21 mouse cellular contexts compared by ENCODE assay signal in the genomic region with DNA sequence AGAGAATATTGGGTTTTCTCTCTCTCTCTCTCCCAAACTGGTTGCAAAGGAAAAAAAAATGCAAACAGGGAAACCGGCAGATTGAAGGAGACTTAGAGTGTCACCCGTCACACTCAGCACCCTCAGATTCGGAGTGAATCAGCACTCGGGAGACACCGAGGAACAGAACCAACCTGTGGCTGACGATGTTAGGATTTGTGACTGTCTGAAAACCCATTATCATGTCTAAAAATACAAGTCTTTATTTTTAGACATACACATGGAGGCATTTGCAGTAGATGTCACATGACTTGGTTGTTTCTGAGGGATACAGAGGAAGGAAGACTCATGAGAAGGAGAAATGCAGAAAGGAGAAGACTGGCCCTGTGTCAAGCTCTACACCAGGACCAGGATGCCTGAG.
DNase-seq lines count a peak whose midpoint lies in the region; TF ChIP-seq lines count a peak whose summit lies in the region.
"Had no signal": no experiment of that assay in that cellular context is flagged by ENCODE, and none has a peak within 500 bp of the region (broad histone marks: within the 10 kb centered on the region; RNA-seq: fewer than 3 reads in every experiment).

No protein-coding gene starts in this region.

- no peak for TF ChIP-seq CTCF in bone marrow macrophage, adult 2 months (IDR thresholded peaks at IDR 0.05; ENCODE audit: low read depth, low read length)
- TF ChIP-seq CTCF in thymus, adult 2 months (IDR thresholded peaks at IDR 0.05; ENCODE audit: borderline replicate concordance, control insufficient read depth, extremely low read depth, insufficient read depth, low read length, poor library complexity) = no peak

- H3K27me3 ChIP-seq in myocyte (ENCODE audit: control insufficient read depth, insufficient read depth, insufficient read length) = no peaks in the 10 kb centered on the region
- no peaks in the 10 kb centered on the region for H3K27me3 ChIP-seq in thymus, adult 2 months (ENCODE audit: control insufficient read depth, insufficient read depth, low read length)
- H3K27me3 ChIP-seq: heart, embryonic 12.5 days; hindbrain, embryonic 15.5 days had no signal

- H3K79me2 ChIP-seq in myocyte (ENCODE audit: control insufficient read depth, insufficient read depth) = no peaks in the 10 kb centered on the region

- intact Hi-C loops in left cerebral cortex, postnatal 14 days (cut with DNase I) = loop anchor here (5.0 kb wide), 1 partner anchor 81 kb away; no protein-coding TSS in a partner anchor

- no peak for TF ChIP-seq POLR2A in bone marrow macrophage, adult 2 months (IDR thresholded peaks at IDR 0.05; ENCODE audit: borderline replicate concordance, low read depth, low read length)
- no peak for TF ChIP-seq POLR2A in myocyte (IDR thresholded peaks at IDR 0.05; ENCODE audit: insufficient read length, low read depth)
- no peak for TF ChIP-seq POLR2A in thymus, adult 2 months (IDR thresholded peaks at IDR 0.05; ENCODE audit: control insufficient read depth, extremely low read depth, insufficient read depth, low read length, poor library complexity)

- WGBS in thymus, adult 2 months = 75% methylated on average over 6 of the region's 6 CpGs

- no peak overlapping the region for H3ac ChIP-seq in myocyte (ENCODE audit: control insufficient read depth, insufficient read length)

- H3K4me1 ChIP-seq in bone marrow macrophage, adult 2 months (ENCODE audit: control insufficient read depth, insufficient read depth, low read length) = peaks cover 28% of the 10 kb centered on the region
- no peaks in the 10 kb centered on the region for H3K4me1 ChIP-seq in thymus, adult 2 months (replicated peaks; ENCODE audit: control insufficient read depth, insufficient read depth, low read length)

- peak; percentile 74 for DNase-seq in heart, adult 11 months
- DNase-seq in heart, adult 18-20 months = no peak
- peak; percentile 51 to 67 for DNase-seq in left cerebral cortex, postnatal 14 days (ENCODE audit: low spot score in 2 of 2)
- DNase-seq in left cerebral cortex, adult 11 months (ENCODE audit: low spot score) = no peak
- DNase-seq in thymus, adult 2 months = no peak
- DNase-seq: adrenal gland, adult 8-10 months; adrenal gland, postnatal 36 days; cerebellum, adult 11-12 months; cerebellum, adult 9-11 months; cerebellum, postnatal 36 days; gastrocnemius, adult 2 months; gastrocnemius, postnatal 36 days; heart, postnatal 10 days; kidney, adult 2 months had no signal

- H3K4me2 ChIP-seq in myocyte (ENCODE audit: low read depth) = no peak overlapping the region
- H3K4me2 ChIP-seq: embryonic facial prominence, embryonic 13.5 days; forebrain, embryonic 12.5 days; heart, embryonic 12.5 days; hindbrain, embryonic 15.5 days had no signal

- H3K4me3 ChIP-seq in bone marrow macrophage, adult 2 months (ENCODE audit: insufficient read depth, low read length) = no peak overlapping the region
- H3K4me3 ChIP-seq in myocyte = no peak overlapping the region
- no peak overlapping the region for H3K4me3 ChIP-seq in thymus, adult 2 months (ENCODE audit: control insufficient read depth, insufficient read depth, low read length)
- H3K4me3 ChIP-seq: embryonic facial prominence, embryonic 13.5 days; forebrain, embryonic 12.5 days; gastrocnemius, adult 2 months; heart, embryonic 12.5 days; hindbrain, embryonic 15.5 days had no signal

- H3K27ac ChIP-seq in bone marrow macrophage, adult 2 months (ENCODE audit: insufficient read depth, low read depth, low read length) = peak overlapping the region; percentile 35
- H3K27ac ChIP-seq in thymus, adult 2 months (ENCODE audit: control insufficient read depth, insufficient read depth, low read length) = no peak overlapping the region
- H3K27ac ChIP-seq: embryonic facial prominence, embryonic 13.5 days; forebrain, embryonic 12.5 days; gastrocnemius, adult 2 months; hindbrain, embryonic 15.5 days had no signal

- no peaks in the 10 kb centered on the region for H3K36me3 ChIP-seq in myocyte (ENCODE audit: control insufficient read depth, insufficient read depth)
- no peaks in the 10 kb centered on the region for H3K36me3 ChIP-seq in thymus, adult 2 months (ENCODE audit: control insufficient read depth, insufficient read depth, low read length)
- H3K36me3 ChIP-seq: embryonic facial prominence, embryonic 13.5 days; forebrain, embryonic 12.5 days; G1E; heart, embryonic 12.5 days; hindbrain, embryonic 15.5 days had no signal

TF ChIP-seq in myocyte, 11 proteins besides CTCF, POLR2A, EP300 and RAD21:
- TF ChIP-seq USF1 (IDR thresholded peaks at IDR 0.05; ENCODE audit: low read depth) = peak; percentile 60
- TF ChIP-seq E2F4 (IDR thresholded peaks at IDR 0.05; ENCODE audit: insufficient read depth) = no peak
- TF ChIP-seq CEBPB (IDR thresholded peaks at IDR 0.05; ENCODE audit: insufficient read depth, poor library complexity, severe bottlenecking) = no peak
TF ChIP-seq in myocyte: peak in this region for 1.

Comparison
In these comparisons a context has a peak if more than half of its experiments do, and no peak if none do; other contexts are left out.
1. DNase-seq: peak in heart, adult 11 months (single experiment) and left cerebral cortex, postnatal 14 days (2 of 2); none in heart, adult 18-20 months (0 of 2), left cerebral cortex, adult 11 months (single experiment) and thymus, adult 2 months (single experiment).